ENCODE assay signal across 12 mouse cellular contexts in genomic region chr6:88870594-88870993, GRCm38 (mm10). TPM values are rescaled to one million over a fixed set of nuclear protein-coding genes. Genes with fewer than 3 reads are reported as not detected.
DNase-seq lines count a peak whose midpoint lies in the region; ATAC-seq lines count a peak whose summit lies in the region.
"Had no signal": no experiment of that assay in that cellular context is flagged by ENCODE, and none has a peak within 500 bp of the region (broad histone marks: within the 10 kb centered on the region; RNA-seq: fewer than 3 reads in every experiment).

No protein-coding gene starts in this region.

- 42% methylated on average over 4 of the region's 4 CpGs for WGBS in hindbrain, embryonic 13.5 days
- WGBS in hindbrain, embryonic 10.5 days, result 68% methylated on average over 4 of the region's 4 CpGs
- 25% methylated on average over 4 of the region's 4 CpGs for WGBS in forebrain, embryonic 16.5 days
- 29% methylated on average over 4 of the region's 4 CpGs for WGBS in neural tube, embryonic 14.5 days

- DNase-seq in hindbrain, embryonic 10.5 days (ENCODE audit: low spot score), result no peak
- DNase-seq in retina, postnatal 1 day, result peak; percentile 30
- DNase-seq in retina, embryonic 14.5 days (ENCODE audit: low spot score), result no peak
- DNase-seq in heart, postnatal 25 days (ENCODE audit: low spot score), result no peak
- DNase-seq in heart, postnatal 4 days, result no peak
- DNase-seq: adrenal gland, postnatal 14 days; heart, adult 2 months had no signal

- H3K9ac ChIP-seq in hindbrain, embryonic 13.5 days, result no peak overlapping the region
- no peak overlapping the region for H3K9ac ChIP-seq in forebrain, embryonic 16.5 days (replicated peaks; ENCODE audit: low read depth, low read length)
- H3K9ac ChIP-seq in neural tube, embryonic 14.5 days (replicated peaks; ENCODE audit: low read depth, low read length), result no peak overlapping the region
- H3K9ac ChIP-seq: embryonic facial prominence, embryonic 15.5 days; liver, embryonic 15.5 days had no signal

- no peaks in the 10 kb centered on the region for H3K9me3 ChIP-seq in hindbrain, embryonic 13.5 days
- H3K9me3 ChIP-seq in hindbrain, embryonic 10.5 days, result 0 out of 2 replicates have a peak, but pooled peaks cover 3% of the 10 kb centered on the region
- no peaks in the 10 kb centered on the region for H3K9me3 ChIP-seq in forebrain, embryonic 16.5 days (ENCODE audit: control insufficient read depth, low read length)
- H3K9me3 ChIP-seq in neural tube, embryonic 14.5 days (ENCODE audit: control insufficient read depth, low read length), result no peaks in the 10 kb centered on the region
- H3K9me3 ChIP-seq: embryonic facial prominence, embryonic 15.5 days; liver, embryonic 15.5 days had no signal

- no peak overlapping the region for H3K4me3 ChIP-seq in hindbrain, embryonic 13.5 days
- H3K4me3 ChIP-seq in hindbrain, embryonic 10.5 days, result no peak overlapping the region
- no peak overlapping the region for H3K4me3 ChIP-seq in forebrain, embryonic 16.5 days (replicated peaks; ENCODE audit: low read length)
- H3K4me3 ChIP-seq in neural tube, embryonic 14.5 days (ENCODE audit: low read depth, low read length), result no peak overlapping the region
- H3K4me3 ChIP-seq: embryonic facial prominence, embryonic 15.5 days; heart, adult 2 months; liver, embryonic 15.5 days had no signal

- H3K4me2 ChIP-seq in hindbrain, embryonic 13.5 days, result peak overlapping the region; percentile 74
- no peak overlapping the region for H3K4me2 ChIP-seq in forebrain, embryonic 16.5 days (ENCODE audit: low read length)
- H3K4me2 ChIP-seq in neural tube, embryonic 14.5 days (ENCODE audit: low read depth, low read length), result peak overlapping the region; percentile 7; the same call in 1 of the 2 replicates
- H3K4me2 ChIP-seq: embryonic facial prominence, embryonic 15.5 days; liver, embryonic 15.5 days had no signal

- no peak for ATAC-seq in hindbrain, embryonic 13.5 days (ENCODE audit: low FRiP score)
- no peak for ATAC-seq in forebrain, embryonic 16.5 days
- no peak for ATAC-seq in neural tube, embryonic 14.5 days (ENCODE audit: low read depth)

- intact Hi-C loops in heart, postnatal 25 days (cut with DNase I), result no loop called here

- peaks cover 20% of the 10 kb centered on the region for H3K36me3 ChIP-seq in hindbrain, embryonic 13.5 days
- 0 out of 2 replicates have a peak, but pooled peaks cover 3% of the 10 kb centered on the region for H3K36me3 ChIP-seq in hindbrain, embryonic 10.5 days
- H3K36me3 ChIP-seq in forebrain, embryonic 16.5 days (ENCODE audit: control insufficient read depth, insufficient read depth), result peaks cover 2% of the 10 kb centered on the region; the same call in 1 of the 2 replicates
- no peaks in the 10 kb centered on the region for H3K36me3 ChIP-seq in neural tube, embryonic 14.5 days (ENCODE audit: control insufficient read depth, insufficient read depth, low read length)
- H3K36me3 ChIP-seq: embryonic facial prominence, embryonic 15.5 days; liver, embryonic 15.5 days had no signal

- H3K4me1 ChIP-seq in hindbrain, embryonic 13.5 days (replicated peaks), result peaks cover 70% of the 10 kb centered on the region
- H3K4me1 ChIP-seq in hindbrain, embryonic 10.5 days (replicated peaks), result peaks cover 43% of the 10 kb centered on the region
- peaks cover 45% of the 10 kb centered on the region for H3K4me1 ChIP-seq in forebrain, embryonic 16.5 days (replicated peaks; ENCODE audit: control insufficient read depth, insufficient read depth, low read length)
- H3K4me1 ChIP-seq in neural tube, embryonic 14.5 days (ENCODE audit: control insufficient read depth, insufficient read depth, low read length), result peaks cover 27% of the 10 kb centered on the region

- no peaks in the 10 kb centered on the region for H3K27me3 ChIP-seq in hindbrain, embryonic 13.5 days
- H3K27me3 ChIP-seq in hindbrain, embryonic 10.5 days (ENCODE audit: insufficient read depth, poor library complexity, severe bottlenecking), result peaks cover 29% of the 10 kb centered on the region
- no peaks in the 10 kb centered on the region for H3K27me3 ChIP-seq in forebrain, embryonic 16.5 days (replicated peaks; ENCODE audit: control insufficient read depth, insufficient read depth, low read length)
- no peaks in the 10 kb centered on the region for H3K27me3 ChIP-seq in neural tube, embryonic 14.5 days (ENCODE audit: control insufficient read depth, insufficient read depth, low read length)
- H3K27me3 ChIP-seq: embryonic facial prominence, embryonic 15.5 days had no signal

- H3K27ac ChIP-seq in hindbrain, embryonic 13.5 days, result peak overlapping the region; percentile 97
- H3K27ac ChIP-seq in hindbrain, embryonic 10.5 days, result no peak overlapping the region
- H3K27ac ChIP-seq in forebrain, embryonic 16.5 days (ENCODE audit: low read length), result peak overlapping the region; percentile 95; the same call in 1 of the 2 replicates
- H3K27ac ChIP-seq in neural tube, embryonic 14.5 days (ENCODE audit: low read depth, low read length), result peak overlapping the region; percentile 70
- H3K27ac ChIP-seq: heart, adult 2 months; liver, embryonic 15.5 days had no signal

RNA-seq across cellular contexts. Expression of gene Podxl2, which starts 4.2 kb away (rescaled TPM):
- 546 and 595 TPM in 2 replicates for polyA plus RNA-seq in hindbrain, embryonic 13.5 days (2015; fragmentation: Nextera tagmentation; extraction: Ambion mirVana)
- 81.1 and 182 TPM in 2 replicates for polyA plus RNA-seq in hindbrain, embryonic 10.5 days (2016; fragmentation: Nextera tagmentation; extraction: Ambion mirVana)
- polyA plus RNA-seq in forebrain, embryonic 16.5 days (2015; fragmentation: Nextera tagmentation; extraction: Ambion mirVana), result 592 and 647 TPM in 2 replicates
- polyA plus RNA-seq in neural tube, embryonic 14.5 days (2014; fragmentation: Nextera tagmentation; extraction: Ambion mirVana), result 579 and 634 TPM in 2 replicates
- total RNA-seq in heart, postnatal 25 days (2021), result 10 to 100 TPM; 16.5 to 16.8 TPM
- 10 to 100 TPM; 61.1 to 65.1 TPM for total RNA-seq in heart, postnatal 4 days (2021)

RNA-seq across cellular contexts. Expression of gene Mcm2, which starts 28.0 kb away (rescaled TPM):
- 43.0 and 43.7 TPM in 2 replicates for polyA plus RNA-seq in hindbrain, embryonic 13.5 days (2015; fragmentation: Nextera tagmentation; extraction: Ambion mirVana)
- 222 and 292 TPM in 2 replicates for polyA plus RNA-seq in hindbrain, embryonic 10.5 days (2016; fragmentation: Nextera tagmentation; extraction: Ambion mirVana)
- 60.2 and 64.6 TPM in 2 replicates for polyA plus RNA-seq in forebrain, embryonic 16.5 days (2015; fragmentation: Nextera tagmentation; extraction: Ambion mirVana)
- polyA plus RNA-seq in neural tube, embryonic 14.5 days (2014; fragmentation: Nextera tagmentation; extraction: Ambion mirVana), result 15.1 and 22.6 TPM in 2 replicates
- 1 to 10 TPM; 6.1 to 7.4 TPM for total RNA-seq in heart, postnatal 25 days (2021)
- 100 to 1,000 TPM in 1 of 2 experiments, 10 to 100 TPM in 1; 86.1 to 103 TPM for total RNA-seq in heart, postnatal 4 days (2021)

RNA-seq across cellular contexts. Expression of gene Abtb1, which starts 28.8 kb away (rescaled TPM):
- 36.3 and 38.2 TPM in 2 replicates for polyA plus RNA-seq in hindbrain, embryonic 13.5 days (2015; fragmentation: Nextera tagmentation; extraction: Ambion mirVana)
- 27.2 and 27.5 TPM in 2 replicates for polyA plus RNA-seq in hindbrain, embryonic 10.5 days (2016; fragmentation: Nextera tagmentation; extraction: Ambion mirVana)
- 44.7 and 47.0 TPM in 2 replicates for polyA plus RNA-seq in forebrain, embryonic 16.5 days (2015; fragmentation: Nextera tagmentation; extraction: Ambion mirVana)
- polyA plus RNA-seq in neural tube, embryonic 14.5 days (2014; fragmentation: Nextera tagmentation; extraction: Ambion mirVana), result 40.7 and 42.4 TPM in 2 replicates
- total RNA-seq in heart, postnatal 25 days (2021), result 10 to 100 TPM; 21.9 to 23.3 TPM
- 10 to 100 TPM; 14.8 to 19.6 TPM for total RNA-seq in heart, postnatal 4 days (2021)

RNA-seq across cellular contexts. Expression of gene Tpra1, which starts 31.5 kb away (rescaled TPM):
- polyA plus RNA-seq in hindbrain, embryonic 13.5 days (2015; fragmentation: Nextera tagmentation; extraction: Ambion mirVana), result 73.6 and 78.8 TPM in 2 replicates
- 60.5 and 62.3 TPM in 2 replicates for polyA plus RNA-seq in hindbrain, embryonic 10.5 days (2016; fragmentation: Nextera tagmentation; extraction: Ambion mirVana)
- polyA plus RNA-seq in forebrain, embryonic 16.5 days (2015; fragmentation: Nextera tagmentation; extraction: Ambion mirVana), result 56.9 and 70.0 TPM in 2 replicates
- 54.2 and 58.0 TPM in 2 replicates for polyA plus RNA-seq in neural tube, embryonic 14.5 days (2014; fragmentation: Nextera tagmentation; extraction: Ambion mirVana)
- 10 to 100 TPM; 36.4 to 37.2 TPM for total RNA-seq in heart, postnatal 25 days (2021)
- total RNA-seq in heart, postnatal 4 days (2021), result 10 to 100 TPM; 29.7 to 30.8 TPM
